Mouse (Mus musculus) MEL (cell line): Measurements from ENCODE around the gene Mylk3.

ENCODE experiments used
- CTCF ChIP-seq, 3 experiments: IDR thresholded peaks in 2 of 3; conservative IDR thresholded peaks in 1 of 3; 2 replicates each; pipeline ENCODE4 v1.5.1; 2011 to 2012; ENCODE audit warnings: low read length in 3 of 3, low read depth in 2 of 3, mild to moderate bottlenecking in 2 of 3, improper control_type of control experiment in 1 of 3, inconsistent platforms in 1 of 3, mixed read lengths in 1 of 3, moderate library complexity in 1 of 3; ENCODE audit not compliant: control insufficient read depth in 1 of 3, insufficient read depth in 1 of 3, poor library complexity in 1 of 3, severe bottlenecking in 1 of 3
- EP300 ChIP-seq, 2 experiments: IDR thresholded peaks; 2 replicates each; pipeline ENCODE4 v1.6.1; 2011; ENCODE audit warnings: improper control_type of control experiment in 2 of 2, low read length in 2 of 2, low read depth in 1 of 2, mild to moderate bottlenecking in 1 of 2
- JUND ChIP-seq: IDR thresholded peaks from 2 replicates; pipeline ENCODE4 v1.6.1; 2011; ENCODE audit warnings: low read depth, mild to moderate bottlenecking, improper control_type of control experiment, low read length
- KAT2A ChIP-seq: conservative IDR thresholded peaks from 2 replicates; pipeline ENCODE4 v1.6.1; 2012; ENCODE audit warnings: low read depth, low read length, improper control_type of control experiment, inconsistent platforms
- MAX ChIP-seq: IDR thresholded peaks from 2 replicates; pipeline ENCODE4 v1.6.1; 2011; ENCODE audit warnings: low read length, improper control_type of control experiment
- POLR2A ChIP-seq, 2 experiments: IDR thresholded peaks; 2 replicates each; pipeline ENCODE4 v1.6.1; 2011 to 2012; ENCODE audit warnings: low read length in 2 of 2, mild to moderate bottlenecking in 2 of 2, control low read depth in 1 of 2, improper control_type of control experiment in 1 of 2, low read depth in 1 of 2, moderate library complexity in 1 of 2; ENCODE audit not compliant: control insufficient read depth in 1 of 2, insufficient read depth in 1 of 2, poor library complexity in 1 of 2
- POLR2AphosphoS2 ChIP-seq: IDR thresholded peaks from 2 replicates; pipeline ENCODE4 v1.6.1; 2011; ENCODE audit warnings: low read length, improper control_type of control experiment
- UBTF ChIP-seq: IDR thresholded peaks from 2 replicates; pipeline ENCODE4 v1.6.1; 2012; ENCODE audit warnings: low read depth, mild to moderate bottlenecking, inconsistent platforms, low read length, improper control_type of control experiment, moderate library complexity, borderline replicate concordance; ENCODE audit not compliant: insufficient read depth
- USF1 ChIP-seq: IDR thresholded peaks from 2 replicates; pipeline ENCODE4 v1.6.1; 2014; ENCODE audit warnings: low read depth, mild to moderate bottlenecking, inconsistent platforms, low read length, improper control_type of control experiment, moderate library complexity

DNA sequence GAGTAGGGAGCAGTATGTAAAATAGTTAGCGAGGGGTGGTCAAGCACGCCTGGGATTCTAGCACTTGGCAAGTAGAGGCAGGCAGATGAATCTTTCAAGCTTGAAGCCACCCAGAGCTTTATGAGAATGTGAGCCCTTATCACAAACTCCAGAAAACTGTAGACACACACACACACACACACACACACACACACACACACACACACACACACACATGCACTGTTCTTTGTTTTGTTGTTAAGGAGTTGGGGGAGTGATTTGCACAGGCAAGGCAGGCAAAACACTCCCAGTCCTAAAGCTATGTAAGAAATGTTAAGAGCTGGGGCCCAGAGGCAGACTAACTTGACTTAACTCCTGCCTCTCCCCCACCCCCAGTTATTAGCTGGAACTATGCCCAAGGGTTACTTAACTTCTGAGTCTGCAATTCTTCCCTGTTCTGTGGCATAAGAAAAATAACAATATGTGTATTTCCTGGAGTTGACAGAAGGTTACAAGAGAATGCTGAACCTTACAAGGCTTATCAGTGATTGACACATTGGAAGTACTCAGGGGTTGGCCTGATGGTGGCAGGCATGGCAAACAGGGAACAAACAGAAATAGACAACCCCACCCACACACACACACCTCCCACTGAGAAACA is 6.9 kb downstream of the Mylk3 start:
- TF ChIP-seq KAT2A, result no peak
- no peak for TF ChIP-seq MAX
- TF ChIP-seq EP300 (IDR thresholded peaks at IDR 0.05; ENCODE audit: low read depth in 1 of 2, low read length in 2 of 2), result peak; percentile 74 to 78
- TF ChIP-seq CTCF (IDR thresholded peaks at IDR 0.05 in 2 of 3, conservative IDR thresholded peaks at IDR 0.05 in 1 of 3; ENCODE audit: control insufficient read depth in 1 of 3, insufficient read depth in 1 of 3, low read depth in 2 of 3, low read length in 3 of 3, poor library complexity in 1 of 3, severe bottlenecking in 1 of 3), result no peak
- TF ChIP-seq JUND, result no peak
- TF ChIP-seq POLR2AphosphoS2, result no peak
- TF ChIP-seq UBTF, result no peak
- no peak for TF ChIP-seq USF1
- TF ChIP-seq POLR2A (IDR thresholded peaks at IDR 0.05; ENCODE audit: control insufficient read depth in 1 of 2, insufficient read depth in 1 of 2, low read depth in 1 of 2, low read length in 2 of 2, poor library complexity in 1 of 2), result no peak
